Mouse (Mus musculus): ENCODE data around the gene Galnt18. TPM values are rescaled to one million over a fixed set of nuclear protein-coding genes. Genes with fewer than 3 reads are reported as not detected.

Gene Galnt18
- polyA plus RNA-seq, 1 experiment: 13.4 TPM

- no peak for TF ChIP-seq POLR2A (IDR thresholded peaks at IDR 0.05; ENCODE audit: borderline replicate concordance, extremely low read depth, insufficient read depth, insufficient read length, poor library complexity, severe bottlenecking)
- no peak for TF ChIP-seq CTCF (IDR thresholded peaks at IDR 0.05; ENCODE audit: borderline replicate concordance, extremely low read depth, insufficient read depth, insufficient read length)
- DNase-seq (ENCODE audit: low read depth): peak; percentile 88
These were observed 232.7 kb downstream of the Galnt18 start for GRCm38 (mm10) chr7:111547069-111547468.

GRCm38 (mm10) chr7:111545614-111546013 lies 234.2 kb downstream of the Galnt18 start:
- TF ChIP-seq CTCF (IDR thresholded peaks at IDR 0.05; ENCODE audit: borderline replicate concordance, extremely low read depth, insufficient read depth, insufficient read length) (no peak), POLR2A (IDR thresholded peaks at IDR 0.05; ENCODE audit: borderline replicate concordance, extremely low read depth, insufficient read depth, insufficient read length, poor library complexity, severe bottlenecking) (no peak)
- peak; percentile 43 for DNase-seq (ENCODE audit: low read depth)

- no peak for TF ChIP-seq POLR2A (IDR thresholded peaks at IDR 0.05; ENCODE audit: borderline replicate concordance, extremely low read depth, insufficient read depth, insufficient read length, poor library complexity, severe bottlenecking)
- DNase-seq (ENCODE audit: low read depth): no peak
These were observed 241.8 kb downstream of the Galnt18 start for GRCm38 (mm10) chr7:111537946-111538345.

- peak; percentile 67 for DNase-seq (ENCODE audit: low read depth)
- TF ChIP-seq POLR2A (IDR thresholded peaks at IDR 0.05; ENCODE audit: borderline replicate concordance, extremely low read depth, insufficient read depth, insufficient read length, poor library complexity, severe bottlenecking): no peak
- TF ChIP-seq CTCF (IDR thresholded peaks at IDR 0.05; ENCODE audit: borderline replicate concordance, extremely low read depth, insufficient read depth, insufficient read length): no peak
These were observed 244.9 kb downstream of the Galnt18 start for GRCm38 (mm10) chr7:111534826-111535405.

GRCm38 (mm10) chr7:111528961-111529643 lies 250.7 kb downstream of the Galnt18 start:
- no peak for DNase-seq (ENCODE audit: low read depth)
- TF ChIP-seq POLR2A (IDR thresholded peaks at IDR 0.05; ENCODE audit: borderline replicate concordance, extremely low read depth, insufficient read depth, insufficient read length, poor library complexity, severe bottlenecking): no peak
- TF ChIP-seq CTCF (IDR thresholded peaks at IDR 0.05; ENCODE audit: borderline replicate concordance, extremely low read depth, insufficient read depth, insufficient read length): no peak

GRCm38 (mm10) chr7:111528462-111528861 lies 251.3 kb downstream of the Galnt18 start:
- TF ChIP-seq POLR2A (IDR thresholded peaks at IDR 0.05; ENCODE audit: borderline replicate concordance, extremely low read depth, insufficient read depth, insufficient read length, poor library complexity, severe bottlenecking): no peak
- TF ChIP-seq CTCF (IDR thresholded peaks at IDR 0.05; ENCODE audit: borderline replicate concordance, extremely low read depth, insufficient read depth, insufficient read length): no peak
- DNase-seq (ENCODE audit: low read depth): no peak

- no peak for DNase-seq (ENCODE audit: low read depth)
- no peak for TF ChIP-seq POLR2A (IDR thresholded peaks at IDR 0.05; ENCODE audit: borderline replicate concordance, extremely low read depth, insufficient read depth, insufficient read length, poor library complexity, severe bottlenecking)
These were observed 258.9 kb downstream of the Galnt18 start for GRCm38 (mm10) chr7:111520881-111521280.

GRCm38 (mm10) chr7:111518581-111519242 lies 261.1 kb downstream of the Galnt18 start:
- TF ChIP-seq CTCF (IDR thresholded peaks at IDR 0.05; ENCODE audit: borderline replicate concordance, extremely low read depth, insufficient read depth, insufficient read length) (no peak), POLR2A (IDR thresholded peaks at IDR 0.05; ENCODE audit: borderline replicate concordance, extremely low read depth, insufficient read depth, insufficient read length, poor library complexity, severe bottlenecking) (no peak)
- DNase-seq (ENCODE audit: low read depth): peak; percentile 72

GRCm38 (mm10) chr7:111516882-111517281 lies 262.9 kb downstream of the Galnt18 start:
- DNase-seq (ENCODE audit: low read depth): peak; percentile 36
- TF ChIP-seq POLR2A (IDR thresholded peaks at IDR 0.05; ENCODE audit: borderline replicate concordance, extremely low read depth, insufficient read depth, insufficient read length, poor library complexity, severe bottlenecking) (no peak), CTCF (IDR thresholded peaks at IDR 0.05; ENCODE audit: borderline replicate concordance, extremely low read depth, insufficient read depth, insufficient read length) (no peak)

- no peak for DNase-seq (ENCODE audit: low read depth)
- TF ChIP-seq POLR2A (IDR thresholded peaks at IDR 0.05; ENCODE audit: borderline replicate concordance, extremely low read depth, insufficient read depth, insufficient read length, poor library complexity, severe bottlenecking): no peak
- no peak for TF ChIP-seq CTCF (IDR thresholded peaks at IDR 0.05; ENCODE audit: borderline replicate concordance, extremely low read depth, insufficient read depth, insufficient read length)
These were observed 264.3 kb downstream of the Galnt18 start for GRCm38 (mm10) chr7:111515471-111515870.

- TF ChIP-seq POLR2A (IDR thresholded peaks at IDR 0.05; ENCODE audit: borderline replicate concordance, extremely low read depth, insufficient read depth, insufficient read length, poor library complexity, severe bottlenecking): no peak
- no peak for TF ChIP-seq CTCF (IDR thresholded peaks at IDR 0.05; ENCODE audit: borderline replicate concordance, extremely low read depth, insufficient read depth, insufficient read length)
- DNase-seq (ENCODE audit: low read depth): no peak
These were observed 270.5 kb downstream of the Galnt18 start for GRCm38 (mm10) chr7:111509167-111509854.
